Mouse (Mus musculus) stomach, postnatal 0 days (tissue): ENCODE measurements around the gene Atp13a4.

Source experiments
- CTCF ChIP-seq: IDR thresholded peaks from 2 replicates; pipeline ENCODE4 v1.5.1; 2016; ENCODE audit warnings: antibody characterized with exemption, low read depth, mild to moderate bottlenecking, moderate library complexity
- EP300 ChIP-seq: optimal IDR thresholded peaks from 2 replicates; pipeline ENCODE3; 2016; ENCODE audit warnings: antibody characterized with exemption

DNA sequence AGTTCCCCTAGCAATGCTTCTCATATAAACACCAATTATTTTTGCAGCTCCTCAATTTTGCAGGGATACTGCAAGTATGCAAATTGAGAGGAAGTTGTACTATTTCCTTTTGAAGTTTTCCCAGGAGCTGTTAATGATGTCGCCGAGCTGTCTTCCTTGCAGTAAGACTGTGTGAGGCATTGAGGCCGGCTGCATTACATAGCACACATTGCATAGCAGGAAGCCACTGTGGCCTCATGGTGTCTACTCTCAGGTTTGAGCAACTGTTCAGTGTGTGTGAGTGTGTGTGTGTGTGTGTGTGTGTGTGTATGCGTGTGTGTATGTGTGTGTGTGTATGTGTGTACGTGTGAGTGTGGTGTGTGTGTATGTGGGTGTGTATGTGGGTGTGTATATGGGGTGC, 106.6 kb downstream of the Atp13a4 start:
- no peak for TF ChIP-seq CTCF
- TF ChIP-seq EP300 = no peak
